Mouse (Mus musculus) spleen, adult 2 months (tissue): ENCODE measurements around the gene Snd1. TPM values are rescaled to one million over a fixed set of nuclear protein-coding genes. Genes with fewer than 3 reads are reported as not detected.

Experiments
- DNase-seq, 2 experiments: peaks; one replicate each; pipeline versions ENCODE4 v3.0.0 to v3.0.0-alpha.2; 2012 to 2021; ENCODE audit warnings: low spot score in 2 of 2, low read depth in 1 of 2
- H3K27ac ChIP-seq: fragments of 200-500 bp; 2 replicates; pipeline ENCODE4 v1.5.1; 2012; ENCODE audit warnings: low read length, inconsistent platforms; ENCODE audit not compliant: insufficient read depth
- H3K27me3 ChIP-seq: fragments of 200-500 bp; 2 replicates; pipeline ENCODE4 v1.6.1; 2012; ENCODE audit warnings: mild to moderate bottlenecking, moderate library complexity, low read length, inconsistent platforms; ENCODE audit not compliant: control insufficient read depth, insufficient read depth
- H3K36me3 ChIP-seq: fragments of 200-500 bp; 2 replicates; pipeline ENCODE4 v1.6.1; 2012; ENCODE audit warnings: mild to moderate bottlenecking, low read length, inconsistent platforms; ENCODE audit not compliant: control insufficient read depth, insufficient read depth
- H3K4me1 ChIP-seq: fragments of 200-500 bp; 2 replicates; pipeline ENCODE4 v1.6.1; 2011; ENCODE audit warnings: inconsistent platforms; ENCODE audit not compliant: control insufficient read depth, insufficient read depth, insufficient read length
- H3K4me3 ChIP-seq: fragments of 200-500 bp; 2 replicates; pipeline ENCODE4 v1.5.1; 2011; ENCODE audit warnings: mild to moderate bottlenecking, inconsistent platforms; ENCODE audit not compliant: insufficient read depth, insufficient read length; ENCODE audit errors: extremely low read depth
- CTCF ChIP-seq: fragments of 200-500 bp; IDR thresholded peaks from 2 replicates; pipeline ENCODE4 v1.5.1; 2011; ENCODE audit warnings: mild to moderate bottlenecking, inconsistent platforms; ENCODE audit not compliant: insufficient read depth, insufficient read length, insufficient replicate concordance; ENCODE audit errors: extremely low read depth
- POLR2A ChIP-seq: fragments of 200-500 bp; IDR thresholded peaks from 2 replicates; pipeline ENCODE4 v1.6.1; 2011; ENCODE audit warnings: low read depth, low read length, inconsistent platforms
- WGBS: fragments of 180-500 bp; shearing (Covaris S2); methylation state at CpG from one replicate; pipeline ENCODE4 v1.1.7; 2018; 5-methylcytosine and 5-hydroxymethylcytosine counted together
- polyA plus RNA-seq: library from polyadenylated mRNA; depleted of rRNA; stranded (reverse); fragments of >200 nt; gene quantifications from 2 replicates; pipeline ENCODE4 v1.2.3, GENCODE M21; 2012

Snd1 gene
- polyA plus RNA-seq, 1 experiment: 55.0 TPM

GRCm38 (mm10) chr6:28588494-28589171 is 113.7 kb downstream of the Snd1 start:
- H3K36me3 ChIP-seq: peaks cover 2% of the 10 kb centered on the region; the same call in 1 of the 2 replicates
- no peaks in the 10 kb centered on the region for H3K27me3 ChIP-seq
- H3K4me1 ChIP-seq: no peaks in the 10 kb centered on the region
- H3K4me3 ChIP-seq: no peak overlapping the region
- WGBS: 32% methylated on average over 5 of the region's 5 CpGs
- DNase-seq: no peak
- TF ChIP-seq POLR2A (no peak), CTCF (no peak)
- no peak overlapping the region; the same call in 1 of the 2 replicates for H3K27ac ChIP-seq

DNA sequence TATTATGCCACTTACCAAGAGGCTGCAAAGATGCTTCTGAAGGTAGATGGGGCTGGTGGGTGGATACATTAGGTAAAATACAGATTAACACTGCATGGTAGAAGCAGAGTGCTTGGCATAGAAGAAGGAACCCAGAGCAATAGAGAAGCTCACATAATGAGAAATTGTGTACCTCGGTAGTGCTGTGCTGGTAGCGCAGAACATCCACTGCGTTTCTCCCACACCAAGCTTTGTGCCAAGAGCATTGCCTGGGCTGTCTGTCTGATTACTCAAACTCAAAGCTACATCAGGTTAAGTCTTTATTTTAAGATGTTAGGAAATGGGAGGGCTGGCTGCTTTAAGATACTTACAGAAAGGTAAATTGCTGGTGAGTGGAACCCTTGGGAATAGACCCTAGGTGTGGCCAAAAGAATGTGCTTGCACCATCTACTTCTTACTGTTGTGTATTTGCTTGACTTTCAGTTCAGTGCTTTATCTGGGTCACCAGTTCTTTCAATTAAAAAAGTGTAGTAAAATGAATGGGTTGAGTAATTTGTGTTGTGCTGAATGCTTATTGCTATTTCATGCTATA is 117.5 kb downstream of the Snd1 start:
- no peak overlapping the region for H3K27ac ChIP-seq
- no peak for TF ChIP-seq CTCF
- TF ChIP-seq POLR2A: no peak
- no peak overlapping the region for H3K4me3 ChIP-seq
- no peak for DNase-seq
- H3K27me3 ChIP-seq: no peaks in the 10 kb centered on the region
- H3K4me1 ChIP-seq: no peaks in the 10 kb centered on the region
- 0 out of 2 replicates have a peak, but pooled peaks cover 2% of the 10 kb centered on the region for H3K36me3 ChIP-seq
- 93% methylated on average over 3 of the region's 3 CpGs for WGBS

DNA sequence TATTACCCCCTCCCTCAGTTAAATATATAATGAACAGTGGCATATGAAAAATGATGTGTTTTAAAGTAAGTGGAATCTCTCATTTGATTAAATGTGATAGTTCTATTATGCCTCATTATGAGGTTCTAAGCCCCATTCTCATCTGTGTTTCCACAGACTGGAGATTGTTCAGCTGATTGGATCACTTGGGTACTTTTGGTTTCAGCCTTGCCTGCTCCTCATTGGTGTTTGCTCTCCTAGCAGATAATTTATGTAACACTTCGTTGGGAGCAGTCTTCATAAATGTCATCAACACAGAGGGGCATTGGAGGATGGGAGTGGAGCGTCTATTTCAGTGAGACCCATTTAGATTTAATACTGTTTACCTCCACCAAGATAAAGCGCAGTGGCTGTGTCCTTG is 118.8 kb downstream of the Snd1 start:
- no peaks in the 10 kb centered on the region for H3K4me1 ChIP-seq
- 0 out of 2 replicates have a peak, but pooled peaks cover 2% of the 10 kb centered on the region for H3K36me3 ChIP-seq
- H3K27me3 ChIP-seq: no peaks in the 10 kb centered on the region
- H3K4me3 ChIP-seq: no peak overlapping the region
- H3K27ac ChIP-seq: no peak overlapping the region
- DNase-seq: no peak
- TF ChIP-seq POLR2A (no peak), CTCF (no peak)
- WGBS: 85% methylated on average over 3 of the region's 3 CpGs

DNA sequence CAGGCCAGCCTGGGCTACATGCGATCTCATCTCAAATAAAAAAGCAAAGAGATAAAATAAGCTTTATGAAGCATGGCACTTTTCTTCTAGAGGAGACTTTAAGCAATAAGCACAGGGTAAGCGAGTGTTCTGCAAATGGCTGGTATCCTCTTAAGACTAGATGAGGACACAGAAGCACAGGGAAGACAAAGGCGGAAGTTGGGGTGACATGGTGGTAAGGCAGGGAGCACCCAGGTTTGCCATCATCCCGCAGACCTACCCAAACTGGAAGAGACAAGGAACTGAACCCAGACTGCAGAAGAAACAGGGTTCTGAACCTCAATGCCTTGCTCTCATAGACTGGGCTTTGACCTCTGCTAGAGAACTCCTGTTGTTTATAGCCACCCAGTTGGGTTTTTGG is 119.8 kb downstream of the Snd1 start:
- no peak overlapping the region for H3K27ac ChIP-seq
- H3K4me3 ChIP-seq: no peak overlapping the region
- 0 out of 2 replicates have a peak, but pooled peaks cover 2% of the 10 kb centered on the region for H3K36me3 ChIP-seq
- WGBS: 94% methylated on average over 4 of the region's 4 CpGs
- DNase-seq: no peak
- H3K27me3 ChIP-seq: no peaks in the 10 kb centered on the region
- H3K4me1 ChIP-seq: no peaks in the 10 kb centered on the region
- no peak for TF ChIP-seq POLR2A

DNA sequence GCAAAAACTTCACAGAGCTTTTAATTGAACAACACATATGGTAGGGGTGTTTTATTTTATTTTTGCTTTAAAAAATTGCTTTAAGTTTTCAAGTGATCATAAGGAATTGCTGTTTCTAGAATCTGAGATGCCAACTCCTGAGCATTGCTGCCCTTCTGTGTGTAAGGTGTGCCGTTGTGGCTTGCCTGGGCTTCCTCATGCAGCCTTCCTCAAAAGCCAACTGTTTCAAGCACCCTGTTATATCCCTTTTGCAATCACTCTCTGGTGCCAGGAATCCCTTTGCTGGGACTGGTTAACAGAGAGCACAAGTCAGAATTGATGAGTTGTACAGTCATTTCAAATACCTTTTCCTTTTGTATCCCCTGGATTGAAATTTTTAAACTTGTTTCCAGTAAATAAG is 120.3 kb downstream of the Snd1 start:
- no peaks in the 10 kb centered on the region for H3K27me3 ChIP-seq
- H3K4me3 ChIP-seq: no peak overlapping the region
- no peak overlapping the region for H3K27ac ChIP-seq
- TF ChIP-seq POLR2A: no peak
- no peak for TF ChIP-seq CTCF
- no peaks in the 10 kb centered on the region for H3K4me1 ChIP-seq
- DNase-seq: no peak
- 49% methylated on average over 1 of the region's 1 CpGs for WGBS
- H3K36me3 ChIP-seq: 0 out of 2 replicates have a peak, but pooled peaks cover 2% of the 10 kb centered on the region

DNA sequence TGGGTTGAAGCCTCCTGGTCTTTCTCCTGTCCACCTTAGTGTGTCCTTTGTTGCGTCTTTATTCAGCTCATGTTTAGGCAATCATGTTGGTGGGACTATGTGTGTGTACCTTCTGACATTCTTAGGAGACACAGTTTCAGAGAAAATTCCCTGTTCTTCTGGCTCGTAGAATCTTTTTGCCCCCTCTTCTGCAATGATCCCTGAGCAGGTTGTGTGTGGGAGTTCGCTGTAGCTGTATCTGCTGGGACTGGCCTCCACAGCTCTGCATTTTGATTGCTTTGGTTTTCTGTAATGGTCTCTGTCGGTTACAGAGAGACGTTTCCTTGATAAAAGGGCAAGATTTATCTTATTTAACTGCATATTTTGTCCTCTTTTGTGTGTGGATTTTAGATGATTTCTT is 122.3 kb downstream of the Snd1 start:
- Histone ChIP-seq H3K27ac (no peak overlapping the region), H3K4me3 (no peak overlapping the region), H3K36me3 (no peaks in the 10 kb centered on the region), H3K27me3 (no peaks in the 10 kb centered on the region), H3K4me1 (no peaks in the 10 kb centered on the region)
- TF ChIP-seq CTCF (no peak), POLR2A (no peak)
- WGBS: 90% methylated on average over 5 of the region's 5 CpGs
- DNase-seq: no peak

DNA sequence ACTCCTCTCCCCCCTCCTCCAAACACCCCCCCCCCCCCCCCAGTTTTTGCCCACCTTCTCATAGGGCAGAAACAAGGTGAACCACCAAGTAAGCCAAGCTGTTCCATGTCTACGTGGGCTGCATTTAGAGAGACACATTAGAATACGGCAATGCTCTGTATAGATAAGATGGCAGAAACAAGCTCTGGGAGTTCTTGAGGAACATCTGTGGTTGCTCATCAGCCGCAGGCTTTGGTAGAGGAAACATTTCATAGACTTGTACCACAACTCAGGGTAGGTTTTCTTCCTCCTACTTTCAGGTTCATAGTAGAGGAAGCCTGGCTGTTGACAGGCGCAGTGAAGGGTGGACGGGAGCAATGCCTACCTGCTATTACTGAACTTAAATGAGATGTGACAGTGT is 124.2 kb downstream of the Snd1 start:
- TF ChIP-seq POLR2A (no peak), CTCF (no peak)
- 47% methylated on average over 5 of the region's 5 CpGs for WGBS
- no peak for DNase-seq
- H3K4me3 ChIP-seq: no peak overlapping the region
- no peaks in the 10 kb centered on the region for H3K27me3 ChIP-seq
- H3K36me3 ChIP-seq: no peaks in the 10 kb centered on the region
- no peak overlapping the region for H3K27ac ChIP-seq
- H3K4me1 ChIP-seq: no peaks in the 10 kb centered on the region
